Mouse (Mus musculus) retina, embryonic 14.5 days (tissue): ENCODE results near the gene Il2rb.

Experiments used
- DNase-seq: peaks from one replicate; pipeline ENCODE4 v3.0.0-alpha.2; 2015; ENCODE audit warnings: low spot score

The Il2rb gene

GRCm38 (mm10) chr15:78520112-78520715 lies 25.1 kb upstream of the Il2rb start:
- no peak for DNase-seq

GRCm38 (mm10) chr15:78518221-78518620 lies 23.1 kb upstream of the Il2rb start:
- DNase-seq: no peak

- DNase-seq: no peak
Measured at GRCm38 (mm10) chr15:78515759-78516158, 20.7 kb upstream of the Il2rb start.

- peak; percentile 93 for DNase-seq
Measured at GRCm38 (mm10) chr15:78514393-78515146, 19.5 kb upstream of the Il2rb start.

- no peak for DNase-seq
Measured at GRCm38 (mm10) chr15:78513019-78513418, 17.9 kb upstream of the Il2rb start.

- no peak for DNase-seq
Measured at GRCm38 (mm10) chr15:78511951-78512350, 16.9 kb upstream of the Il2rb start.

- no peak for DNase-seq
Measured at GRCm38 (mm10) chr15:78510736-78511135, 15.7 kb upstream of the Il2rb start.

- no peak for DNase-seq
Measured at GRCm38 (mm10) chr15:78510121-78510576, 15.1 kb upstream of the Il2rb start.

- DNase-seq: peak; percentile 43
Measured at GRCm38 (mm10) chr15:78509297-78509899, 14.3 kb upstream of the Il2rb start.

GRCm38 (mm10) chr15:78508443-78508842 lies 13.4 kb upstream of the Il2rb start:
- DNase-seq: no peak

GRCm38 (mm10) chr15:78505541-78505940 lies 10.5 kb upstream of the Il2rb start:
- DNase-seq: no peak

- DNase-seq: no peak
Measured at GRCm38 (mm10) chr15:78504816-78505215, 9.7 kb upstream of the Il2rb start.

- DNase-seq: no peak
Measured at GRCm38 (mm10) chr15:78504013-78504412, 8.9 kb upstream of the Il2rb start.

GRCm38 (mm10) chr15:78502437-78503132 lies 7.5 kb upstream of the Il2rb start:
- no peak for DNase-seq

GRCm38 (mm10) chr15:78493401-78494010 lies 1.6 kb downstream of the Il2rb start:
- DNase-seq: peak; percentile 40

GRCm38 (mm10) chr15:78491301-78491700 lies 3.8 kb downstream of the Il2rb start:
- DNase-seq: no peak

- DNase-seq: no peak
Measured at GRCm38 (mm10) chr15:78489906-78490305, 5.2 kb downstream of the Il2rb start.

- DNase-seq: no peak
Measured at GRCm38 (mm10) chr15:78489248-78489647, 5.8 kb downstream of the Il2rb start.

- no peak for DNase-seq
Measured at GRCm38 (mm10) chr15:78487066-78487465, 8.0 kb downstream of the Il2rb start.

GRCm38 (mm10) chr15:78486564-78486963 lies 8.5 kb downstream of the Il2rb start:
- no peak for DNase-seq

GRCm38 (mm10) chr15:78483311-78483710 lies 11.8 kb downstream of the Il2rb start:
- no peak for DNase-seq

GRCm38 (mm10) chr15:78482518-78482917 lies 12.6 kb downstream of the Il2rb start:
- DNase-seq: no peak
